Mouse (Mus musculus) MEL (cell line): ENCODE measurements at regions not wholly inside any gene's neighbourhood (a gene's known extent, or its start where the extent isn't known, plus 50 kb on each side); places are given as distances from the start of the nearest gene placed in this dataset.

Source experiments
- DNase-seq: peaks from one replicate; pipeline ENCODE4 v3.0.0; 2011; ENCODE audit warnings: low read depth, low spot score
- H3K27ac ChIP-seq: 2 replicates; pipeline ENCODE4 v1.5.1; 2012; ENCODE audit warnings: low read depth, mild to moderate bottlenecking, control low read depth, low read length, moderate library complexity; ENCODE audit not compliant: control insufficient read depth
- H3K27me3 ChIP-seq, 2 experiments: fragments of 150-350 bp in 1 of 2; sonication (generic) in 1 of 2; 2 replicates each; pipeline ENCODE4 v1.6.1; 2012; ENCODE audit warnings: low read length in 2 of 2, mild to moderate bottlenecking in 2 of 2, improper control_type of control experiment in 1 of 2, moderate library complexity in 1 of 2; ENCODE audit not compliant: insufficient read depth in 2 of 2, control insufficient read depth in 1 of 2
- H3K36me3 ChIP-seq, 2 experiments: 2 replicates each; pipeline ENCODE4 v1.6.1; 2012 to 2014; ENCODE audit warnings: low read length in 2 of 2, improper control_type of control experiment in 1 of 2, inconsistent platforms in 1 of 2, mild to moderate bottlenecking in 1 of 2; ENCODE audit not compliant: insufficient read depth in 2 of 2, control insufficient read depth in 1 of 2
- H3K4me1 ChIP-seq, 2 experiments: fragments of 150-350 bp in 1 of 2; sonication (generic) in 1 of 2; 2 replicates each; pipeline ENCODE4 v1.6.1; 2012; ENCODE audit warnings: low read length in 2 of 2, improper control_type of control experiment in 1 of 2, mild to moderate bottlenecking in 1 of 2; ENCODE audit not compliant: insufficient read depth in 2 of 2, control insufficient read depth in 1 of 2
- H3K4me3 ChIP-seq, 2 experiments: fragments of 150-350 bp in 1 of 2; sonication (generic) in 1 of 2; 2 replicates each; pipeline ENCODE4 v1.5.1; 2012; ENCODE audit warnings: low read depth in 2 of 2, low read length in 2 of 2, mild to moderate bottlenecking in 2 of 2, moderate library complexity in 2 of 2, control low read depth in 1 of 2, improper control_type of control experiment in 1 of 2; ENCODE audit not compliant: control insufficient read depth in 1 of 2, insufficient read depth in 1 of 2
- H3K79me2 ChIP-seq: 2 replicates; pipeline ENCODE4 v1.6.1; 2012; ENCODE audit warnings: mild to moderate bottlenecking, low read length, moderate library complexity; ENCODE audit not compliant: control insufficient read depth, poor library complexity, insufficient read depth
- H3K9ac ChIP-seq: 2 replicates; pipeline ENCODE4 v1.6.1; 2012; ENCODE audit warnings: low read depth, mild to moderate bottlenecking, control low read depth, low read length, moderate library complexity; ENCODE audit not compliant: control insufficient read depth, poor library complexity, severe bottlenecking
- H3K9me3 ChIP-seq: fragments of 150-350 bp; sonication (generic); replicated peaks from 2 replicates; pipeline ENCODE4 v1.6.1; 2012; ENCODE audit warnings: mild to moderate bottlenecking, low read length, improper control_type of control experiment, moderate library complexity; ENCODE audit not compliant: insufficient read depth
- BHLHE40 ChIP-seq: IDR thresholded peaks from 2 replicates; pipeline ENCODE4 v1.6.1; 2012; ENCODE audit warnings: low read depth, mild to moderate bottlenecking, inconsistent platforms, low read length, improper control_type of control experiment, borderline replicate concordance
- CHD1 ChIP-seq: IDR thresholded peaks from 2 replicates; pipeline ENCODE4 v1.6.1; 2012; ENCODE audit warnings: low read depth, mild to moderate bottlenecking, inconsistent platforms, low read length, improper control_type of control experiment
- CHD2 ChIP-seq: IDR thresholded peaks from 2 replicates; pipeline ENCODE4 v1.6.1; 2011; ENCODE audit warnings: low read length, improper control_type of control experiment
- CTCF ChIP-seq, 3 experiments: IDR thresholded peaks in 2 of 3; conservative IDR thresholded peaks in 1 of 3; 2 replicates each; pipeline ENCODE4 v1.5.1; 2011 to 2012; ENCODE audit warnings: low read length in 3 of 3, low read depth in 2 of 3, mild to moderate bottlenecking in 2 of 3, improper control_type of control experiment in 1 of 3, inconsistent platforms in 1 of 3, mixed read lengths in 1 of 3, moderate library complexity in 1 of 3; ENCODE audit not compliant: control insufficient read depth in 1 of 3, insufficient read depth in 1 of 3, poor library complexity in 1 of 3, severe bottlenecking in 1 of 3
- E2F4 ChIP-seq: IDR thresholded peaks from 2 replicates; pipeline ENCODE4 v1.6.1; 2011; ENCODE audit warnings: low read depth, low read length, improper control_type of control experiment, borderline replicate concordance
- ELF1 ChIP-seq: IDR thresholded peaks from 2 replicates; pipeline ENCODE4 v1.6.1; 2014; ENCODE audit warnings: low read depth, mild to moderate bottlenecking, inconsistent platforms, low read length, improper control_type of control experiment, moderate library complexity
- EP300 ChIP-seq, 2 experiments: IDR thresholded peaks; 2 replicates each; pipeline ENCODE4 v1.6.1; 2011; ENCODE audit warnings: improper control_type of control experiment in 2 of 2, low read length in 2 of 2, low read depth in 1 of 2, mild to moderate bottlenecking in 1 of 2
- ETS1 ChIP-seq: IDR thresholded peaks from 2 replicates; pipeline ENCODE4 v1.6.1; 2012; ENCODE audit warnings: low read depth, mild to moderate bottlenecking, inconsistent platforms, low read length, improper control_type of control experiment, moderate library complexity
- GABPA ChIP-seq: IDR thresholded peaks from 2 replicates; pipeline ENCODE4 v1.6.1; 2012; ENCODE audit warnings: low read depth, mild to moderate bottlenecking, inconsistent platforms, low read length, improper control_type of control experiment, moderate library complexity
- GATA1 ChIP-seq: IDR thresholded peaks from 2 replicates; pipeline ENCODE4 v1.6.1; 2011; ENCODE audit warnings: low read depth, low read length, improper control_type of control experiment
- HCFC1 ChIP-seq: IDR thresholded peaks from 2 replicates; pipeline ENCODE4 v1.6.1; 2012; ENCODE audit warnings: low read depth, mild to moderate bottlenecking, inconsistent platforms, low read length, improper control_type of control experiment, moderate library complexity
- KAT2A ChIP-seq: conservative IDR thresholded peaks from 2 replicates; pipeline ENCODE4 v1.6.1; 2012; ENCODE audit warnings: low read depth, low read length, improper control_type of control experiment, inconsistent platforms
- MAFK ChIP-seq: IDR thresholded peaks from 2 replicates; pipeline ENCODE4 v1.6.1; 2011; ENCODE audit warnings: low read depth, mild to moderate bottlenecking, low read length, improper control_type of control experiment, borderline replicate concordance
- MYB ChIP-seq: IDR thresholded peaks from 2 replicates; pipeline ENCODE4 v1.6.1; 2011; ENCODE audit warnings: mild to moderate bottlenecking, low read depth, low read length, improper control_type of control experiment
- NELFE ChIP-seq: IDR thresholded peaks from 2 replicates; pipeline ENCODE4 v1.6.1; 2011; ENCODE audit warnings: low read depth, low read length, improper control_type of control experiment
- POLR2A ChIP-seq, 2 experiments: IDR thresholded peaks; 2 replicates each; pipeline ENCODE4 v1.6.1; 2011 to 2012; ENCODE audit warnings: low read length in 2 of 2, mild to moderate bottlenecking in 2 of 2, control low read depth in 1 of 2, improper control_type of control experiment in 1 of 2, low read depth in 1 of 2, moderate library complexity in 1 of 2; ENCODE audit not compliant: control insufficient read depth in 1 of 2, insufficient read depth in 1 of 2, poor library complexity in 1 of 2
- TAL1 ChIP-seq: IDR thresholded peaks from 2 replicates; pipeline ENCODE4 v1.6.1; 2012; ENCODE audit warnings: mild to moderate bottlenecking, inconsistent platforms, low read length, moderate library complexity, mixed read lengths
- TBP ChIP-seq: IDR thresholded peaks from 2 replicates; pipeline ENCODE4 v1.8.0; 2011; ENCODE audit warnings: low read depth, low read length, improper control_type of control experiment
- TCF12 ChIP-seq: IDR thresholded peaks from 2 replicates; pipeline ENCODE4 v1.6.1; 2014; ENCODE audit warnings: low read depth, mild to moderate bottlenecking, inconsistent platforms, low read length, improper control_type of control experiment, moderate library complexity
- UBTF ChIP-seq: IDR thresholded peaks from 2 replicates; pipeline ENCODE4 v1.6.1; 2012; ENCODE audit warnings: low read depth, mild to moderate bottlenecking, inconsistent platforms, low read length, improper control_type of control experiment, moderate library complexity, borderline replicate concordance; ENCODE audit not compliant: insufficient read depth
- USF1 ChIP-seq: IDR thresholded peaks from 2 replicates; pipeline ENCODE4 v1.6.1; 2014; ENCODE audit warnings: low read depth, mild to moderate bottlenecking, inconsistent platforms, low read length, improper control_type of control experiment, moderate library complexity
- ZC3H11A ChIP-seq: IDR thresholded peaks from 2 replicates; pipeline ENCODE4 v1.6.1; 2012; ENCODE audit warnings: low read depth, mild to moderate bottlenecking, inconsistent platforms, low read length, improper control_type of control experiment
- ZMIZ1 ChIP-seq: IDR thresholded peaks from 2 replicates; pipeline ENCODE4 v1.6.1; 2012; ENCODE audit warnings: low read depth, mild to moderate bottlenecking, inconsistent platforms, low read length, improper control_type of control experiment, moderate library complexity
- ZNF384 ChIP-seq: IDR thresholded peaks from 2 replicates; pipeline ENCODE4 v1.6.1; 2012; ENCODE audit warnings: low read depth, mild to moderate bottlenecking, inconsistent platforms, low read length, improper control_type of control experiment

GRCm38 (mm10) chr7:36989380-36989779 lies 291.5 kb downstream of the Tshz3 start:
- TF ChIP-seq ELF1: no peak
- no peak for TF ChIP-seq CTCF (IDR thresholded peaks at IDR 0.05 in 2 of 3, conservative IDR thresholded peaks at IDR 0.05 in 1 of 3; ENCODE audit: control insufficient read depth in 1 of 3, insufficient read depth in 1 of 3, low read depth in 2 of 3, low read length in 3 of 3, poor library complexity in 1 of 3, severe bottlenecking in 1 of 3)
- TF ChIP-seq GABPA: no peak
- TF ChIP-seq TAL1: no peak
- no peak for TF ChIP-seq ZNF384
- TF ChIP-seq E2F4: no peak
- TF ChIP-seq TBP: no peak
- no peak for TF ChIP-seq CHD2
- TF ChIP-seq TCF12: no peak
- no peak for TF ChIP-seq GATA1
- TF ChIP-seq UBTF: no peak
- TF ChIP-seq CHD1: no peak
- no peak for TF ChIP-seq MAFK
- TF ChIP-seq KAT2A: no peak

GRCm38 (mm10) chr7:37004601-37005000 lies 306.7 kb downstream of the Tshz3 start:
- H3K4me1 ChIP-seq: no peaks in the 10 kb centered on the region
- H3K27ac ChIP-seq: no peak overlapping the region
- H3K79me2 ChIP-seq: no peaks in the 10 kb centered on the region
- no peak overlapping the region for H3K9ac ChIP-seq
- no peaks in the 10 kb centered on the region for H3K9me3 ChIP-seq
- H3K4me3 ChIP-seq: no peak overlapping the region
- no peaks in the 10 kb centered on the region for H3K36me3 ChIP-seq
- no peak for DNase-seq
- H3K27me3 ChIP-seq: no peaks in the 10 kb centered on the region
- TF ChIP-seq HCFC1: no peak
- no peak for TF ChIP-seq USF1
- TF ChIP-seq ZC3H11A: no peak
- no peak for TF ChIP-seq KAT2A
- no peak for TF ChIP-seq EP300 (IDR thresholded peaks at IDR 0.05; ENCODE audit: low read depth in 1 of 2, low read length in 2 of 2)
- no peak for TF ChIP-seq POLR2A (IDR thresholded peaks at IDR 0.05; ENCODE audit: control insufficient read depth in 1 of 2, insufficient read depth in 1 of 2, low read depth in 1 of 2, low read length in 2 of 2, poor library complexity in 1 of 2)
- no peak for TF ChIP-seq TBP
- no peak for TF ChIP-seq GATA1
- TF ChIP-seq ETS1: no peak
- TF ChIP-seq BHLHE40: no peak
- TF ChIP-seq NELFE: no peak
- no peak for TF ChIP-seq GABPA
- no peak for TF ChIP-seq MYB
- TF ChIP-seq MAFK: no peak
- TF ChIP-seq ZMIZ1: no peak
- TF ChIP-seq CHD1: no peak

More at GRCm38 (mm10) chr7:36989380-36989779, 291.5 kb downstream of the Tshz3 start:
- H3K27ac ChIP-seq: no peak overlapping the region
- no peaks in the 10 kb centered on the region for H3K27me3 ChIP-seq
- no peaks in the 10 kb centered on the region for H3K36me3 ChIP-seq
- no peaks in the 10 kb centered on the region for H3K79me2 ChIP-seq
- no peaks in the 10 kb centered on the region for H3K4me1 ChIP-seq
- H3K9me3 ChIP-seq: no peaks in the 10 kb centered on the region
- DNase-seq: no peak
- no peak overlapping the region for H3K4me3 ChIP-seq
- H3K9ac ChIP-seq: no peak overlapping the region
